Mouse (Mus musculus) urinary bladder, postnatal 4 days (tissue): ENCODE measurements around the gene Mcoln2.
A peak's percentile ranks its signal among the peaks of the same experiment; 100 is the strongest.

ENCODE experiments used
- DNase-seq, 2 experiments: peaks; one replicate each; pipeline ENCODE4 v3.0.0; 2021 to 2022; ENCODE audit warnings: low spot score in 2 of 2

Mcoln2 gene

DNA sequence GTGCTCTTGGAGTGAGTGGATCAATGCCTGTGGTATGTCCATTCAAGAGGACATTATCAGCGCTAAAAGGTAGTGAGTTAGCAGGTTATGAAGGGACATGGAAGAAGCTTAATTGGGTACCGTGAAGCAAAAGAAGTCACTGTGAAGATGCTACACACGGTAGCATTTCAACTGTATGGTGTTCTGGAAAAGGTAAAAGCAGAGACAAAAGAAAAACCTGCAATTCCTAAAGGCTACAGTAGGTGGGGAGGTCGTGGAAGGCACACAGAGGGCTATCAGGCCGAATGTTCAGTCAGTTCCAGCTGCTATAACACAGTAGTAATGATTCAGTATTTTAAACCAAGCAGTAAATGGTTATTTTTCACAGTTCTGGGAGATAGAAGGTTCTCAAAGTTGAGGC, 4.1 kb upstream of the Mcoln2 start:
- no peak for DNase-seq

DNA sequence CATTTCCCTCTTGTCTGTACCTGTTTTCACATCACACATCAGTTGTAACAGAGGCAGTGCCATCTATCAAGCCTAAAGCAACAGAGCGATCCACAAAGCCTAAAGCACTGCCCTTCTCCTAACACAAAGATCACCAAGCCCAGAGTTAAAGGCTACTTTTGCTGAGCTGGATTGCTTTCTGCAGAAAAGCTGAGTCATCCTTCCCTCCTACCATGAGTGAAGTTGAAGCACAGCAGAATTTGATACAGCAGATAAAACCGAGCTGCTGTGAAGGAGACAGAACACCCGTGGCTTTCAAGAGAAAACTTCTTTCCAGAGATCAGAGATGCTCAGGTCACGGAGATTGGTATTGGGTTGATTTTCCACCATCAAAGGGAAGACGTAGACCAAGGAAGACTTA, 3.5 kb upstream of the Mcoln2 start:
- DNase-seq = no peak

DNA sequence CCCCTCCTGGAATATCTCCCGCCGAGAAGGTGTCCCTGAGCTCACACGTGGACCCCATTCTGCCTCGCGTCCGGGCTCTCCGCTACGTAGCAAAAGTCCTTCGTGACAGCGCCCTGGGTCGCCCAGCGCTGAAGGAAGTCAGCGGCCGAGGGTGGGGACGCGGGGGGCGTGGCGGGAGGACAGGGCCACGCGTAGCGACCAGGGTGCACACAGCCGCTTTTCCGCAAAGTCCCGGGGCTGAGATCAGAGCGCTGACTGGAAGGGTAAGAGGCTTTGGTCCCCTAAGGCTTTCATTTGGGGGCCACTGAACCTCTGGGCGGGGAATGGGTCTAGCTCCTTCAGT, 396 bp downstream of the Mcoln2 start:
- DNase-seq = no peak

DNA sequence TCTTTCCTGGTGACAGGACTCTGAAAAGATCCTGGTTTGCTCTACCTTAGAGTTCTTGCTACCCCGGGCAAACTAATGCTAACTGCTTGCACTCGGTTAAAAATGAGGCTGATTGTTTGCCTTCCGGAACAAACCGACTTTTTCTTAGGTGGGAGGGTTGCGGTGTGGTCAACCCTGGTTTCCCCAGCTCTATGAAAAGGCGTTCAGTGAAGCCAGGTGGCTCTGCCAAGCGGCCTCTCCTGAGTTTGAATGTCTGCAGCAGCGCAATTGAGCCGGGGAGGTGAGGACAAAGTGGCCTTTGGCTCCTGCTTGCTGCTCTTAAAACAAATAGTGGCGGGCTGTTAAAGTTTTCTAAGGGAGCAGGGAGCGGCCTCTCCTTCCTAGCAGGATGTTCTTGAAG, 927 bp downstream of the Mcoln2 start:
- no peak for DNase-seq

- no peak for DNase-seq
These were observed 1.7 kb downstream of the Mcoln2 start for GRCm38 (mm10) chr3:146151328-146151727.

GRCm38 (mm10) chr3:146151755-146152154, 2.1 kb downstream of the Mcoln2 start:
- DNase-seq = no peak

GRCm38 (mm10) chr3:146152348-146152747, 2.7 kb downstream of the Mcoln2 start:
- DNase-seq = no peak

DNA sequence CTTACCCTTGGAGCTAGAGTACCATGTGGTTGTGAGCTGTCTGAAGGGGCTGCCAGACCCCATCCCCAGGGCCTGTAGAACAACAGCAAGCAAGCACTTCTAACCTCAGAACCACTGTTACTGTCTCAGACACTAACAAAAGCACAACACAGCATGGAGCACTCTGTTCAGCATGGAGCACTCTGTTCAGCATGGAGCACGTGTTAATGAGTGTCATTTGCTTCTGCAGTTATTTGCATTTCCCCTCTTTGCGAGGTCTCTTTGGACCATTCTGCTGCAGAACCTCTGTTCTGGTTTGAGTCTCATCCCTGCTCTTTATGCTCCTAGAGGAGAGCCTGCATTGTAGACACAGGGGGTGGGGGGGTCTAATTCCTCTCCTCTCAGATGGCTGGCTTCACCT, 3.3 kb downstream of the Mcoln2 start:
- no peak for DNase-seq

DNA sequence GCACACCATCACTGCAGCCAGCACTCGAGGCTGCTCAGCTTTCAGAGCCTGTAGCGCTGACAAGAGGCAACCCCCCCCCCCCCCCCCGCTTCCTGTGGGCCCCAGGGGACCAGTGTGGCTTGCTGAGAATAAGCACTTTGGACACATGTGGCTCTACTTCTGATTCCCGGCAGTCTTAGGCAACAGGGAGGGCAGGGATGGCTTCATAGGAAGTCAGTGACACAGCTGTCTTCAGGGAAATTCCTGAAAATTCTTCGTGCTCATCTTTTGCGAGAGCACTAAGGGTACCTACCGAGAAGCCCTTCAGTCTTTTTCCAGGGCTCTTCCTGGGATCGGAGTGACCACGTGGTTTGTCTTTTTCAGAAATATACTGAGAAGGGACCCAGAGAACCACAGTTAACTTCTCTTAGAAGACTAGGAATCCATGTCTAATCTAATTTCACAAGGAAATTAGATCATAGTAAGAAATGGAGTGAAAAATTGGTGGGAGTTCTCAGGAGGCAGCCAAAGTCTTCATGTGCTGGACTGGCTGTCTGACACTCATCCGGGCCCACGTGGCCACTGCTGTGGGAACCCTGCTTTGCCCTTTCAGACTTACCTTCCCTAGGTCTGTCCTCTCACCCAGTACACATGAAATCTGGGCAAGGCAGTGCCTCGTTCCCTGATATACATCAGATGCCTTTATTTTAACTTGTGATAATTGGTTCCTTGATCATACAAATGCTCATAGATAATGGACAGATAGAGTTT, 4.4 kb downstream of the Mcoln2 start:
- DNase-seq = no peak

DNA sequence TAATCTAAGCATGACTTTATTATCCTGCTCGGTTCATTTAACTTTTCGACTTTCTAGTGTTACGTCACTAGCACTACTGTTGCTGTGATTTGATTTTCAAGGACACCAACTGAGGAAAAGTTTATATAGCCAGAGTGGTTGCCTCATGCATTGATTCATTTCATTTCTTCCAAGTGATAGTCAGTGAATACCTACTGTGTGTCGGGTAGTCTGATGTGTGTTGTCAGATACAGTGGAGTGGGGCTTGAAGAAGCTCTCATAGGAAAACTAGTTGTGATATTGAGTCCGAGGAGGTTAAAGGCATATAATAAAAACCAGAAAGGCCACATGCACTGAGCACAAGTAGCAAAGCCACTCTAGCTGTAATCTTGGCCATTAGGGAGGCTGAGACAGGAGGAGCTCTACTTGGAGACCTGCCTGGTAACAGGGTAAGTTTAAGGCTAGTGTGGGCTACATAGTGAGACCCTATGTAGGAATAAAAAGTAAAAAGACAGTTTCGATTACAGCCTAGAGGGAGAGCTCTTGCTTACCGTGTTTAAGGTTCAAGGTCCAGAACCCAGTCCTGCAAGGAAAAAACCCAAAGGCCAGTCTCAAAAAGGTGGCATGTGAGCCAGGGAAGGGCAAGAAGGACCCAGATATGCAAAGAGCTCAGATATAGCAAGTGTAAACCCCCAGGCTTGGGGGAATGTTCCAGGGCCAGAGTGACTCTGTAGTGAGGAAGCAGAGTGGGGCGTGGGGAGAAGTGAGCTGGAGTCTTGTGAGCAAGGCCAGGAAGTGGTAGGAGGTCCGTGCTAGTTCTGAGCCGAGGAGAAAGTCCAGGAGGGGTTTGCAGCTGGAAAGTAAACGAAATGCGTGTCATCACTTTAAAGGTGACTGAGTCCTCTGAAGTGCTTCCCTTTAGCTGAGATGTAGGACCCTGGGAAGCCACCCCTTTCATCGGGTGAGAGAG, 6.3 kb downstream of the Mcoln2 start:
- DNase-seq = no peak

- no peak for DNase-seq
These were observed 7.2 kb downstream of the Mcoln2 start for GRCm38 (mm10) chr3:146156811-146157210.

- DNase-seq = no peak
These were observed 8.4 kb downstream of the Mcoln2 start for GRCm38 (mm10) chr3:146158039-146158438.

DNA sequence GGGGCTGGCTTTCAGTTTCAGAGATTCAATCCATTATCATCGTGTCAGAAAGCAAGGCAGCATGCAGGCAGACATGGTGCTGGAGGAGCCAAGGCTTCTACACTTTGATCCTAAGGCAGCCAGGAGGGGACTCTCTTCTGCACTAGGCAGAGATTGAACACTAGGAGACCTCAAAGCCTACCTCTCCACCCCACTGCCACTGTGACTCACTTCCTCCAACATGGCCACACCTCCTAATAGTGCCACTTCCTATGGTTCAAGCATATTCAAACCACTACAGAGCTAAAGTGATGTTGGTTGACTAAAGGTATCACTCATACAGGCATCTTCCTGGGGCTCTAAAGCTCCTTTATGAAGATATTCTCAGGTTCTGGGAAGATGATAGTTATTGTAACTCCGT, 9.7 kb downstream of the Mcoln2 start:
- no peak for DNase-seq

GRCm38 (mm10) chr3:146162197-146162596, 12.6 kb downstream of the Mcoln2 start:
- no peak for DNase-seq

GRCm38 (mm10) chr3:146169356-146169755, 19.7 kb downstream of the Mcoln2 start:
- DNase-seq = no peak

- no peak for DNase-seq
These were observed 23.4 kb downstream of the Mcoln2 start for GRCm38 (mm10) chr3:146173030-146173429.

GRCm38 (mm10) chr3:146174215-146174614, 24.6 kb downstream of the Mcoln2 start:
- DNase-seq = no peak

DNA sequence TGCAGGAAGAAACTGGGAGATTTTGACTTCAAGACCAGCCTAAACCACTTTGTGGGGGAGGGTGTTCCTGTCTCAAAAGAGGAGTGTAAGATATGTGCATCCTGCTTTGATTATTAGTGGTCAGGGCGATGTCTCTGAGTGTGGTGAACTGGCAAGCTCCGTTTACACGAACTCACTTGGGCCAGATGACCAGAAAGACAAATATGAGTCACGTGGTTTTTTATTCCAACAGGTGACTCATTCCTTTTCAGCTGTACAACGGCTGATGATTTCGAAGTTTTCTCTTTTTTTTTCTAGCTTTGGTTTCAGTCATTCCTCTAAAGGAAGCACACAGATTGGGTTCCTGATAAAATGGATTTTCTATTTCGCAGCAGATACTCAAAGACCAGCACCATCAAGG, 27.7 kb downstream of the Mcoln2 start:
- DNase-seq = no peak

DNA sequence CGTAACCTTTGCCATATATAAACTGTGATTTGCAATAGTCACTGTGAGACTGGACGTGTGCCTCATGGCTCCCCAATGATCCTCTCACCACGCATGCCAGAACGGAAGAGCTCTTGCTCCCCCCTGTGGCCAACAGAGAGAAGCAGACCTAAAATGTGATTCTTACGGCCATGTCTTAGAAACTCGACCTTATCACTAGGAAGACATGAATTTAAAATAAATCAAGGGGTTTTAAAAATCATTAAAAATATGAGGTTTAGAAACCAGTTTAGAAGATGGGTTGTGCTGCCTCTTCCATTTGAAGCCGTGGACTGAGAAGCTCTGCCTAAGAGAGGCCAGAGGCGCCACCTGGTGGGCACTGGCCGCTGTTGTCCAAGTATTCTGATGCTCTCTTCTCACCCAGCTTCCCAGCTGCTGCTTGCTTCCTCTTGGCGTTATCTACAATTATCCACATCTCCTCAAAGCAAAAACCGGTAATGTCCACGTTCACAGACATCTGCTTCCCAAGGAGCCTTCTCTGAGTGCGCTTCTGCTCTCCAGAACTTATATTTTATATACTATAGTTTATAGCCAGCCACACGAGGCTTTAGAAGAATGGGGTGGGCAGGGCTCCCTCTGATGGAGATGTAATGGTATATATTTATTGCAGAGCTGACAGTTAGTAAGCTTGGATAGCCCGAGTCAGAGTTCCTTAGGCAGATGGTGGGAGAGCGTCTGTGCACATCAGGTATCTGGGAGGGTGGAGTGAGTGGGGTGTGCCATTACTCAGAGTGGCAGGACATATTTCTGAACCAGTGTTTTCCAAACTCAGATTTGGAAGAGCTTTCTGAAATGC, 28.3 kb downstream of the Mcoln2 start:
- peak; percentile 58 to 78 for DNase-seq

GRCm38 (mm10) chr3:146180341-146180740, 30.7 kb downstream of the Mcoln2 start:
- DNase-seq = no peak

DNA sequence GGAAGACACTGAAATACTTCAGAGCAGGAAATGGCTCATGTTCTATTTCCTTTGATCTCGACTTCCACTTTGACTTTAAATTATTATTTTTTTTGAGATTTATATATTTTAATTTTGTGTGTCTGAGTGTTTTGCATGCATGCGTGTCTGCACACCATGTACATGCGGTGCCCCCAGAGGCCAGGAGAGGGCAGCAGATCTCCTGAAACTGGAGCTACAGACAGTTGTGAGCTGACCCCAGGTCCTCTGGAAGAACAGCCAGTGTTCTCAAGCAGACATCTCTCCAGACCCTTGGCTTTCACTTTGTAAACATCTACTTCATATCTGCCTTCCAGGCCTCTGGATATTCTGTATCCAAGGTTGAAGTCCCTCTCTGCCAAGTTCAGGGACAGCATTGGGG, 31.4 kb downstream of the Mcoln2 start:
- DNase-seq = peak; percentile 43 to 71

- DNase-seq = peak in 1 of 2 experiments; percentile 33
These were observed 35.5 kb downstream of the Mcoln2 start for GRCm38 (mm10) chr3:146184992-146185657.
